Mouse (Mus musculus): ENCODE results near the gene B3galt4. TPM values are rescaled to one million over a fixed set of nuclear protein-coding genes. Genes with fewer than 3 reads are reported as not detected.

Gene B3galt4
- total RNA-seq, 2 experiments from 2014 or later, result 4.5 to 6.2 TPM

DNA sequence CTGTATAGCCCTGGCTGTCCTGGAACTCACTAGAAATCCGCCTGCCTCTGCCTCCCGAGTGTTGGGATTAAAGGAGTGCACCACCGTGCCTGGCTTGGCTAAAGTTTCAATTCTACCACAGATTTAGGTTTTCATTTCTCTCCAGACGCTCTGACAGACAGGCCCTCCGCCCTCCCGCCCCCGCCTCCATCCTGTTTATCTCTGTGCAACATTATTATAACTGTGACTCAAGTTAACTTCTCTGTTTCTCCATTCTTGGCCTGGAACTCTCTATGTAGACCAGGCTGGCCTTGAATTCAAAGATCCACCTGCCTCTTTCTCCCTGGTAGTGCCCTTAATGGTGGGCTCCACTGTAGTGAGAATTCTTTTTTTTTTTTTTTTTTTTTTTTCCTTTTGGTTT is 48.8 kb downstream of the B3galt4 start:
- no peak for DNase-seq

DNA sequence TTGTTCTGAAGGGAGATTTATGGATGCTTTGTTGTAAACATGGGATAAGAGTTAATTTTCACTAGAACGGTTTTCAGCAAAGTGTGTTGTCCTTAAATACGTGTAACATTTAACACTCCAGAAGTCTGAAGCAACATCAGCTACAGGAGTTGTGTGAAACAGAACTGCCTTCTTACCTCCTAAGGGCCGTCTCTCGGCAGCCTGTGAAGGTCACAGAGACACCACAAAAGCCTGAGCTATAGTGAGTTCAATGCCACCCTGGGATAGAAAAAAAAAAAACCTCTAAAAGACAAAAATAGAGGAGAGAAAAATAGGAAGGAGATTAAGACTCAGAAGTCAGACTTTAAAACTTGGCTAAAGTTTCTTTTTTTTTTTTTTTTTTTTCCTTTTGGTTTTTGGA is 49.2 kb downstream of the B3galt4 start:
- no peak for DNase-seq

DNA sequence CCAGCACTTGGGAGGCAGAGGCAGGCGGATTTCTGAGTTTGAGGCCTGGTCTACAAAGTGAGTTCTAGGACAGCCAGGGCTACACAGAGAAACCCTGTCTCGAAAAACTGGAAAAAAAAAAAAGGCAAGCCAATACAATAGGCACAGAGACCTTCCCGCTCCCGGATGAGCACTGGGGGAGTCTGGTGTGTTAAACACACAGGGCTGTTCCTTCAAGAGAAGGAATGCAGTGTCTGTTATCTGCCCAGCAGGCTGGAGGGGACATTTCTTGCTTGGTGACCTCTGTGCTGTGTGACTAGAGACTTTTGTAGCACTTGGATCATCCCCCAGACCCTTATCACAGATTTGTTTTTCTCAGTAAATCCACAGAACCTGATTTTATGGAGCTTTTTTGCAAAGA is 49.6 kb downstream of the B3galt4 start:
- no peak for DNase-seq

DNA sequence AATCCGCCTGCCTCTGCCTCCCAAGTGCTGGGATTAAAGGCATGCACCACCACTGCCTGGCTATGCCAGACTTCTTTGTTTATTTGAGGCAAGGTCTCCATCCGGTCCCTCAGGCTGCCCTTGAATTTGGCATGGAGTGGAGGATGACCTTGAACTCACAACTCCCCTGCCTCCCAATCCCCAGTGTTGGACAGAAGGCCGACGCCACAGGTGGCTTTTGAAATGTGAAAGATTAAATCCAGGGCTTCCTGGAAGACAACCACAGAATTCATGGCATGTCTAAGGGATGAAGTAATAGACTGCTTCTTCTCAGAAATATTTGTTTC is 50.3 kb downstream of the B3galt4 start:
- DNase-seq, result no peak

DNA sequence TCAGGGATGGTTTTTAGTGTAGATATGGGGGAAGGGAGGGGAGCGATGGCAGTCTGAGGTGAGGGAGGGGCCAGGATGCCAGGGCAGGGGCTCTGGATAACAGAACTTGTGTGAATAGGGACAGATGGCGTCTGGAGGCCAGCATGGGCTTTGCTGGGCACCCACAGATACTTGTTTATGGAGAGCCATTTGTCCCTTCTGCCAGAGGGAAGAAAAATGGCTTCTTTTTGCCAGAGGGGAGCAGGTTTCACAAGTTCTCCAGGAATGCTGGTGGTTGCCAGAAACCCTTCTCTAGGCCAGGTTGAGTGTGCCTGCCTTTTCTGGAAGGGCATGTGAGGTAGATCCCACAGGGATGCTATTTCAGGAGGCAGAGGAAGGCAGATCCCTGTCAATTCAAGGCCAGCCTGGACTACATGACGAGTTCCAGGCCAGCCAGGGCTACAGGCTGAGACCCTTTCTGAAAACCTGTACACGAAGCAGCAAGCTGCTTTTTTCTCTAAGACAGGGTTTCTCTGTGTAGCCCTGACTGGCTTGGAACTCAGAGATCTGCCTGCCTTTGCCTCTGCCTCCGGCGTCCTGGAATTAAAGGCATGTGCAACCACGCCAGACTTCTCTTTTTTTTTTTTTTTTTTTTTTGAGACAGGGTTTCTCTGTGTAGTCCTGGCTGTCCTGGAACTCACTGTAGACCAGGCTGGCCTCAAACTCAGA is 50.9 kb downstream of the B3galt4 start:
- DNase-seq, result no peak

Other genes starting within 250 kb of the B3galt4 start
- gene March2, start 232.8 kb downstream of the B3galt4 start, total RNA-seq (2021), result 10 to 100 TPM; 83.7 to 88.1 TPM
- 100 to 1,000 TPM; 280 to 301 TPM for gene Rab11b, start 191.0 kb downstream of the B3galt4 start, total RNA-seq (2021)
- gene Angptl4, start 169.7 kb downstream of the B3galt4 start, total RNA-seq (2021), result 1 to 10 TPM; 3.3 to 5.9 TPM
- gene Kank3, start 141.0 kb downstream of the B3galt4 start, total RNA-seq (2021), result 10 to 100 TPM; 35.0 to 36.2 TPM
- gene Rps28, start 126.9 kb downstream of the B3galt4 start, total RNA-seq (2021), result 100 to 1,000 TPM; 742 to 754 TPM
- 100 to 1,000 TPM; 207 to 228 TPM for gene Ndufa7, start 126.9 kb downstream of the B3galt4 start, total RNA-seq (2021)
- gene Cd320, start 108.4 kb downstream of the B3galt4 start, total RNA-seq (2021), result 10 to 100 TPM; 22.2 to 24.9 TPM
- not detected for gene Gm7029, start 77.7 kb downstream of the B3galt4 start, total RNA-seq (2021)
- 1 to 10 TPM; 1.9 to 2.5 TPM for gene Kifc1, start 60.8 kb downstream of the B3galt4 start, total RNA-seq (2021)
- not detected for gene Platr17, start 46.4 kb downstream of the B3galt4 start, total RNA-seq (2021)
- gene Daxx, start 42.1 kb downstream of the B3galt4 start, total RNA-seq (2021), result 10 to 100 TPM; 25.4 to 33.0 TPM
- gene Tapbp, start 35.6 kb downstream of the B3galt4 start, total RNA-seq (2021), result 10 to 100 TPM; 32.5 to 38.9 TPM
- 10 to 100 TPM; 26.9 to 30.8 TPM for gene Zbtb22, start 35.6 kb downstream of the B3galt4 start, total RNA-seq (2021)
- gene Rgl2, start 21.9 kb downstream of the B3galt4 start, total RNA-seq (2021), result 10 to 100 TPM; 66.4 to 79.8 TPM
- gene Pfdn6, start 11.1 kb downstream of the B3galt4 start, total RNA-seq (2021), result 10 to 100 TPM; 85.6 to 91.8 TPM
- 10 to 100 TPM; 15.9 to 17.9 TPM for gene Wdr46, start 10.8 kb downstream of the B3galt4 start, total RNA-seq (2021)
- gene Vps52, start 4.3 kb upstream of the B3galt4 start, total RNA-seq (2021), result 10 to 100 TPM; 80.0 to 84.8 TPM
- 100 to 1,000 TPM; 327 to 330 TPM for gene Rps18, start 4.5 kb upstream of the B3galt4 start, total RNA-seq (2021)
- 10 to 100 TPM; 16.3 to 16.9 TPM for gene H2-K1, start 48.9 kb upstream of the B3galt4 start, total RNA-seq (2021)
- gene Ring1, start 73.2 kb upstream of the B3galt4 start, total RNA-seq (2021), result 10 to 100 TPM; 39.6 to 42.9 TPM
- 10 to 100 TPM; 60.2 to 61.7 TPM for gene H2-Ke6, start 76.6 kb upstream of the B3galt4 start, total RNA-seq (2021)
- gene Slc39a7, start 80.2 kb upstream of the B3galt4 start, total RNA-seq (2021), result 10 to 100 TPM; 88.5 to 92.6 TPM
- 10 to 100 TPM; 77.8 to 79.2 TPM for gene Rxrb, start 80.3 kb upstream of the B3galt4 start, total RNA-seq (2021)
- 10 to 100 TPM; 20.3 to 21.8 TPM for gene Col11a2, start 87.9 kb upstream of the B3galt4 start, total RNA-seq (2021)
- under 1 TPM; 0.35 to 0.42 TPM for gene H2-Oa, start 140.9 kb upstream of the B3galt4 start, total RNA-seq (2021)
- gene H2-DMa, start 168.1 kb upstream of the B3galt4 start, total RNA-seq (2021), result 10 to 100 TPM; 26.7 to 31.7 TPM
- gene Brd2, start 171.1 kb upstream of the B3galt4 start, total RNA-seq (2021), result 100 to 1,000 TPM; 182 to 193 TPM
- gene H2-DMb2, start 191.8 kb upstream of the B3galt4 start, total RNA-seq (2021), result under 1 TPM; 0.67 to 0.96 TPM
- gene H2-DMb1, start 201.6 kb upstream of the B3galt4 start, total RNA-seq (2021), result 1 to 10 TPM in 1 of 2 experiments, under 1 TPM in 1; 0.95 to 1.7 TPM
- 1 to 10 TPM; 3.4 to 3.5 TPM for gene Tap1, start 236.1 kb upstream of the B3galt4 start, total RNA-seq (2021)
- gene Psmb9, start 236.3 kb upstream of the B3galt4 start, total RNA-seq (2021), result 1 to 10 TPM; 1.2 to 1.7 TPM
- 1 to 10 TPM; 2.7 to 3.2 TPM for gene Psmb8, start 246.2 kb upstream of the B3galt4 start, total RNA-seq (2021)